Mouse (Mus musculus): ENCODE data around the gene Polh.
A peak's percentile ranks its signal among the peaks of the same experiment; 100 is the strongest.

The Polh gene

DNA sequence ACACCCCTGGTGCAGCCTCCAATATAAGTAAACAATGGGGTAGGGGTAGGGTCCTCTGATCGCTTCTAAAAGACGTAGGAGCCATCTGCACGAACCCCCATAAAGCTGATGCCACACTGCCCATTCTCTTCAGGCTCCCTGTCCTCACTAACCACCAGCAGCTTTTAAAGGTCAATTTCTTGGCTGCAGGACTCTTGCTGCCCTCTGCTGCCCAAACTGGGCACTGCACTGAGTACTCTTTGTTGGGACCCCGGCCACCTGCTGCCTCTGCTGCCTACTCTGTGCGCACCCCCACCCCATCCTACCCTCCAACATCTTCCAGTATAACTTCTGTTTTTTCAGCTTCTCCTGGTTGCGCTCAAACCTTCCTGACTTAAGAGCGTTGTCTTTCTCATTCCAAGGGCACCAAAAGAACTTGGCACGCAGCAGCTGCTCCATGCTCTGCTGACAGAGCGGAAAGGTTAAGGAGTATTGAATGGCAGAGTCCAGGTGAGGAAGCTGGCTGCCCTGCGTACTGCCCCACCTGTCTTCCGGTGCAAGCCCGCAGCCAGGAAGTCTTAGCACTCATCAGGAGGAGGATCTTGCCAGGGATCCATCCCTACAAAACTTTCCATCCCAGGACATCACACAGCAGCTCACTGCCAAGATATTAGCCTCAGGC is 70.3 kb downstream of the Polh start:
- DNase-seq (ENCODE audit: low read depth): no peak

DNA sequence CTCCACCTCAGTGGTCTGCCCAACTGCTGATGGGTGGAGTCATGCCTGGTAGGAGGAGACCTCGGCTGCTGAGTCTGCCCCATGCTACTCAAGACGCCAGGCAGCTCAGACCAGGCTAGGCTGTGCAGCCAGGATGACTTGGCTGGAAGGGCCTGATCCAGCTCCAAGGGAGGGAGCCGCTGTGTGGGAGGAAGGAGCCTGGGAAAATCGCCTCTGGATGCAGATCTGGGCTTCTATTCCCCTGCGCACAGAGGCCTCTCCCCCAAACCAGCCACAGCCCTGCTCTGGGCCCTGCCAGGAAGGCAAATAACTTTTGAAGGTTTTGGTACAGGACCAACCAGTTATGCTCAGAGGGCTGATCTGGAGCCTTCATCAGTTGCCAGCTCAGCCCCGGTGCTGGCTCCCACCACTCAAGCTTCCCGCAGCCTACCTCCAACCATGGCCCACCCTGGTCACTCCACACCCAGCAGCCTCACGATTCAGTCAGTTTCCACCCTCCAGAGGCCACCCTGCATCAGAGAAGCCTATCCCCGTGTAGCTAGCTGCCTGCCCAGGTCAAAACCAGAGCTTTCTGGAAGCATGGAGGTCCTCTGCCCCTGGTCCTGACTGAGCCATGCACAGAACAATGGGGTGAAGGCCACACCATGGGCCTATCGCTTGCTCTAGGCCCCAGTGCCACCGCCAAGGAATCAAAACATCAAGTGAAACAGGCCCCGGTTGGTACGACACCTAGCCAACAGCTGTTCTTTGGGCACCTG is 72.5 kb downstream of the Polh start:
- peak; percentile 97 for DNase-seq (ENCODE audit: low read depth)

DNA sequence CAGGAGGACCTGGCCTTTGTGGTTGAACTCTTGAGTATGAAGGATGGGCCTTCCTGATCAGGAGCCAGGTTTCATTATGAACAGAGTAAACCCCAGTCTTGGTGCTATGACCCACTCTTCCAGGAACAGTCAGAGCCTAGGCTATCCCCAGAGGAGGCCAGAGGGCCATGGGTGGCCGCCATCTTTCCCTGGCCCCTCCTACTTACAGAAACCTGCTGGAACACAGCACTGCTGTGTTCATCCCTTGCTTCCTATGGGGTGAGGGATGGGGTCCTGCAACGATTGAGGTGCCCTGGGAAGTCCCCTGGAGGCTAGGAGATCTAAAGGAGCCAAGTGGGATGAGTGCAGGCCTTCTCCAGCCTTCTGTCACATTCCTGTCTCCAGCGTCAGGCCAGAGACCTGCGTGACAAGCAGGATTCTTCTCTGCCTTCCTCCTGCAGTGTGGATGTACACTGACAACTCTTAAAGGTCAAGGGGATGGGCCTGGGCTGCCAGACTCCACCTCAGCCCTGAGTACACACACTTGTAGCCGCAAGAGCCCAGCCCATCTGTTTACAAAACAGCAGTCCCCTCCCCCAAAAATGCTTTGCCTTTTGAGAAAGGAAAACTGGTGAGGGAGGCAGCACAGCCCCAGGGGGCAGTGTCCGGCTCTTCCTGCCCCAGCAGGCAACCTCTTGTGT is 74.5 kb downstream of the Polh start:
- no peak for DNase-seq (ENCODE audit: low read depth)

DNA sequence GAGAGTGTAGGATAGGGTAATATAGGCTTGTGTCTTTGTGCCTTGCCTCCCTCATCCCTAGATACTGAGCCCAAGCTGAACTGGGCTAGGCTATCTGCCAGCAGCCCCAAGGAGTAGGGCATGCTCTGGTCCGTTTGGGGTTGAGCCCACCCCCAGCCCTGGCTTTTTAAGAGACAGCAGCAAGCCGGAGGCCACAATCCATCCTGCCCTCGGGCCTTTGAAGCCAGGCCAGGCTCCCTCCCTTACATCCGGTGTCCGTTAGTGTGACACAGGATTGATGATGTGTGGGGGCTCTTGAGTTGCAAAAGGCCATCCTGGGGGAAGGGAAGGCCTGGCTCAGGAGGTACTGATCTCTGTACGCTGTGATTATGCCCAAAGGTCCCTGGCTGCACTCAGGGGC is 75.8 kb downstream of the Polh start:
- DNase-seq (ENCODE audit: low read depth): no peak

DNA sequence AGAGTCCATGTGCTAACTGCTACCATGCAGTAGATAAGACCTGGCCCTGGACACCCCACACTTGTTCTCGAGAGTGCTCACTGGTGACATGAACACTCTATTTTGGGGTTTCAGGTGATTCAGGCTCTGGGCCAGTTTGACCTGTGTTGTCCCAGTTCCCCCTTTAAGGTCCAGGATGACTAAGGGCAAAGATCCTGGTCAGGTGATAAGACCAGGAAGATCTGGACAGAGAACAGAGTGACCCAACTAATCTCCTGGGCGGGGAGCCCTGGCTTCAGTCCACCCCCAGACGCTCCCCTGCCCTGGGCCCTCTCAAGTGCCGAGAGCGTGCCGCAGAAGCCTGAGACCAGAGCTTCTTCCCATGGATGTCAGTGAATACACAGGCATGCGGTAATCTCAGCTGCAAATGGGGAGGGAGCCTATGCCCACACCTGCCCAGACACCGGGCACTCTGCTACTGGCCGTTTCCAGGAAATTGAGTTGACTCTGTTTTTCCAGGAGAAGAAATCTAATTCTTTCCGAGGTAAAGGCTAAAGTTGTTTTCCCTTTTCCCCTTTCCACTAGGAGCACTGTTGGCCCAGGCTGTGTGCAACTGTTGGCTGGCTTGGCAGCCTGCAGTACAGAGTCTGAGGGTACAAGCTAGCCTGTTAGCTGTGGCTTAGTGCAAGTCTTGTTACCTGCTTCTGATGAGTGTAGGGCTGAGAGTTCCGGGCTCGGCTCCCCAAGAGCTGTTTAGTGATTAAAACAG is 78.3 kb downstream of the Polh start:
- no peak for DNase-seq (ENCODE audit: low read depth)

DNA sequence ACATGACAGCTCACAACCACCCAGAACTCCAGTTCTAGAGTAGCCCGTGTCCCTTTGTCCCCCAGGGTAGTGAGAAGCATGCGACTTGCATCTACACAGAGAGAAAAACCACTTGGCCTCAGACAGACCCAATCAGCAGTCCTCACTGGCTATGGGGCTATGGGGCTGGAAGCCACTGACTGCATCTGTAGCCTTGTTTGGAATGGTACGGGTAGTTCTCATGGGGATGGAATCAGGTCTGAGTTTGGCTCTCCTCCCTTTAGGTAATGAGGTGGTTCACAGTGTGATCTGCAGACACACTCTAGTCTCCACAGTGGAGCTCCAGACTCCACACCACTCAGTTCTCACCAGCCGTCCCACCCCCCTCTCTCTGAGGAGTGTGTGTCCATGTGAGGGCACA is 79.2 kb downstream of the Polh start:
- DNase-seq (ENCODE audit: low read depth): no peak

DNA sequence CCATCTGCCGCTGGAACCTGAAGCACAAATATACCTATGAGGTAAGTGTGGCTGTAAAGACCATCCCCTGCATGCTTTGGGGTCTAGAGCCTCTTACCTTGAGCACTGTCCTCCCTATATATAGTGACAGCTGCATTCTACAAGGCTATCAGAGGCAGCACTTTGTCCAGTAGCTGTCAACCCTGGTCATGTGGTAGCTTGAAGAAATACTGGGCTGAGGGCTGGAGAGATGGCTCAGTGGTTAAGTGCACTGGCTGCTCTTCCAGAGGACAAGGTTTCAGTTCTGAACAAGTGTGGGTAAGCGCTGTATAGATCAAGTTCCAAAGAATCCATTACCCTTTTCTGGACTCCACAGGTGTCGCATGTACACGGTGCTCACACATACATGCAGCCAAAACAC is 79.7 kb downstream of the Polh start:
- no peak for DNase-seq (ENCODE audit: low read depth)

Measured in fibroblast of lung, adult 2 months (primary cell).